Mouse (Mus musculus) heart, postnatal 0 days (tissue): ENCODE measurements around the gene Galntl6.

Experiments
- CTCF ChIP-seq: IDR thresholded peaks from 2 replicates; pipeline ENCODE4 v1.5.1; 2016; ENCODE audit warnings: antibody characterized with exemption, control low read depth, low read depth
- EP300 ChIP-seq: IDR thresholded peaks from 2 replicates; pipeline ENCODE4 v1.6.1; 2016; ENCODE audit warnings: antibody characterized with exemption, low read depth

- TF ChIP-seq CTCF = no peak
- no peak for TF ChIP-seq EP300
These were observed 16.5 kb downstream of the Galntl6 start for GRCm38 (mm10) chr8:58895960-58896359.
